8 mouse cellular contexts compared by ENCODE assay signal in the genomic region with DNA sequence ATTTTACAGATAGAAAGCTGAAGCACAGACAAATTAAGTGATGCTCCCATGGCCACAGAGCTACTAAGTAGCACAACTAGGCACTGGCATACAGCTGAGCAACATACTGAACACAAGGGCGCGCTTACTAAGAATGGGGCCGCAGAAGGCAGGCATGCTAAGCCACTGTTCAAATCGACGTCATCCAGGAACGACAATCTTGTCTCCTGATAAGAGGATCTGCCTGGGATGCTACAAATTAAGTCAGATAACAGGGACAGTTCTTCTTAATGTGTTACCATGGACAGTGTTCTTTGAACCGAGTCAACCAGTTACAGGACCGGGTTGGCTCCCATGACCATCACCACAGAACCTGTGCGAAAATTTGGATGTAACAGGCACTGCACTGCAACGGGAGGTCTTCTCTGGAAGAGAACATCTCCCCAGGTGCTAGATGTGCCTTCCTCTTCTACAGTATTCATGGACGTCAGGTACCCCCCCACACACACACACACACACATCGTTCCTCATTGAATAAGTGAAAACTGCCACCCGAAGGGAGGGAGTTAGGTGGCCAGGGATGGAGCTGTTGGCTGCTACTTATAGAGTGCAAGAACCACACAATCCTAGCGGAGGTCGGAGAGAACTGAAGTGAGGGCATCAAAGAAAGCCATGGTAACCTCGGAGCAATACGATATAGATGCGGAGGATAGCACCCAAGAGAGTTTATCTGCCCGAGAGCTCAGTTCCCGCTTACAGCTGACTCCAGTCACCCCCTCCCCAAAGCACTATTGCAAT. TPM values are rescaled to one million over a fixed set of nuclear protein-coding genes. Genes with fewer than 3 reads are reported as not detected.
A peak's percentile ranks its signal among the peaks of the same experiment; 100 is the strongest.
DNase-seq lines count a peak whose midpoint lies in the region; ATAC-seq and TF ChIP-seq lines count a peak whose summit lies in the region.

No protein-coding gene starts in this region.

- H3K4me1 ChIP-seq in spleen, adult 2 months (ENCODE audit: control insufficient read depth, insufficient read depth, insufficient read length), result peaks cover 6% of the 10 kb centered on the region; the same call in 1 of the 2 replicates
- H3K4me1 ChIP-seq in liver, embryonic 16.5 days (ENCODE audit: control insufficient read depth, low read depth, low read length), result no peaks in the 10 kb centered on the region
- H3K4me1 ChIP-seq in stomach, postnatal 0 days (replicated peaks; ENCODE audit: control insufficient read depth, insufficient read depth), result peaks cover 4% of the 10 kb centered on the region

- peak overlapping the region; percentile 62 for H3K4me2 ChIP-seq in liver, embryonic 16.5 days (ENCODE audit: low read depth, low read length)
- peak overlapping the region; percentile 73 for H3K4me2 ChIP-seq in stomach, postnatal 0 days (replicated peaks; ENCODE audit: low read depth)

- H3K9me3 ChIP-seq in liver, embryonic 16.5 days (replicated peaks; ENCODE audit: control insufficient read depth, low read length), result no peaks in the 10 kb centered on the region
- H3K9me3 ChIP-seq in stomach, postnatal 0 days (ENCODE audit: control insufficient read depth, low read length), result no peaks in the 10 kb centered on the region

- no peaks in the 10 kb centered on the region for H3K36me3 ChIP-seq in spleen, adult 2 months (ENCODE audit: control insufficient read depth, insufficient read depth, low read length)
- H3K36me3 ChIP-seq in liver, embryonic 16.5 days (ENCODE audit: control insufficient read depth, insufficient read depth), result no peaks in the 10 kb centered on the region
- H3K36me3 ChIP-seq in stomach, postnatal 0 days (ENCODE audit: control insufficient read depth, insufficient read depth, low read length), result no peaks in the 10 kb centered on the region

- TF ChIP-seq CTCF in spleen, adult 2 months (IDR thresholded peaks at IDR 0.05; ENCODE audit: extremely low read depth, insufficient read depth, insufficient read length, insufficient replicate concordance), result no peak
- 0 out of 2 replicates have a peak, but pooled peaks have one; percentile 3 for TF ChIP-seq CTCF in stomach, postnatal 0 days (IDR thresholded peaks at IDR 0.05; ENCODE audit: low read depth)

- no peak for TF ChIP-seq EP300 in stomach, postnatal 0 days (optimal IDR thresholded peaks at IDR 0.05)

- H3K4me3 ChIP-seq in spleen, adult 2 months (ENCODE audit: extremely low read depth, insufficient read depth, insufficient read length), result peak overlapping the region; percentile 38; the same call in 1 of the 2 replicates
- peak overlapping the region; percentile 54 for H3K4me3 ChIP-seq in liver, embryonic 16.5 days (ENCODE audit: low read depth, low read length)
- H3K4me3 ChIP-seq in stomach, postnatal 0 days (ENCODE audit: low read depth, low read length), result peak overlapping the region; percentile 58

- no peak for TF ChIP-seq POLR2A in spleen, adult 2 months (IDR thresholded peaks at IDR 0.05; ENCODE audit: low read depth, low read length)

- no peak overlapping the region for H3K9ac ChIP-seq in liver, embryonic 16.5 days (ENCODE audit: low read depth, low read length)
- H3K9ac ChIP-seq in stomach, postnatal 0 days (ENCODE audit: low read length), result peak overlapping the region; percentile 62

- H3K27ac ChIP-seq in spleen, adult 2 months (ENCODE audit: insufficient read depth, low read length), result no peak overlapping the region
- H3K27ac ChIP-seq in liver, embryonic 16.5 days (ENCODE audit: low read length), result no peak overlapping the region
- H3K27ac ChIP-seq in stomach, postnatal 0 days (replicated peaks), result 0 out of 2 replicates have a peak overlapping the region, but pooled peaks have one; percentile 8

- 32% methylated on average over 20 of the region's 20 CpGs for WGBS in spleen, adult 2 months
- 10% methylated on average over 20 of the region's 20 CpGs for WGBS in liver, embryonic 16.5 days (ENCODE audit: insufficient replicate concordance)
- 21% methylated on average over 20 of the region's 20 CpGs for WGBS in stomach, postnatal 0 days

- DNase-seq in adrenal gland, adult (ENCODE audit: inconsistent age in 2 of 2, low spot score in 1 of 2), result peak; percentile 18 to 67
- no peak for DNase-seq in adrenal gland, postnatal 25 days
- DNase-seq in spleen, adult 2 months (ENCODE audit: low read depth in 1 of 2, low spot score in 2 of 2), result no peak
- DNase-seq in spleen, adult 18-20 months, result no peak
- DNase-seq in stomach, postnatal 0 days (ENCODE audit: low spot score), result no peak
- DNase-seq in adrenal gland, postnatal 36 days, result no peak
- no peak for DNase-seq in layer of hippocampus, postnatal 36 days

- ATAC-seq in liver, embryonic 16.5 days (ENCODE audit: low read depth), result no peak
- no peak for ATAC-seq in stomach, postnatal 0 days (ENCODE audit: low FRiP score, low TSS enrichment)

- peaks cover 6% of the 10 kb centered on the region; the same call in 1 of the 2 replicates for H3K27me3 ChIP-seq in spleen, adult 2 months (ENCODE audit: control insufficient read depth, insufficient read depth, low read length)
- H3K27me3 ChIP-seq in liver, embryonic 16.5 days (ENCODE audit: control insufficient read depth, insufficient read depth, low read depth, low read length), result peaks cover 54% of the 10 kb centered on the region
- no peaks in the 10 kb centered on the region for H3K27me3 ChIP-seq in stomach, postnatal 0 days (ENCODE audit: control insufficient read depth, insufficient read depth, low read length)

RNA-seq across cellular contexts. Expression of a gene that starts 0.8 kb away (rescaled TPM):
- total RNA-seq in adrenal gland, postnatal 25 days (2021), result 36.1 and 37.7 TPM in 2 replicates
- polyA plus RNA-seq in spleen, adult 2 months (2012; rRNA removed), result 3.8 and 4.4 TPM in 2 replicates
- polyA plus RNA-seq in liver, embryonic 16.5 days (2015; fragmentation: Nextera tagmentation; extraction: Ambion mirVana), result 2.5 and 2.6 TPM in 2 replicates
- 42.2 and 44.5 TPM in 2 replicates for polyA plus RNA-seq in stomach, postnatal 0 days (2015; fragmentation: Nextera tagmentation; extraction: Ambion mirVana)
- 10 to 100 TPM; 42.0 to 53.6 TPM for total RNA-seq in adrenal gland, postnatal 36 days (2021)
- 10 to 100 TPM; 39.4 to 42.3 TPM for total RNA-seq in layer of hippocampus, postnatal 36 days (2021)

RNA-seq across cellular contexts. Expression of a gene that starts 18.5 kb away (rescaled TPM):
- total RNA-seq in adrenal gland, postnatal 25 days (2021), result 3.0 TPM in 1 of 2 replicates, not detected in the other
- polyA plus RNA-seq in spleen, adult 2 months (2012; rRNA removed), result not detected in 2 replicates
- 2.2 and 2.4 TPM in 2 replicates for polyA plus RNA-seq in liver, embryonic 16.5 days (2015; fragmentation: Nextera tagmentation; extraction: Ambion mirVana)
- 0.19 and 0.25 TPM in 2 replicates for polyA plus RNA-seq in stomach, postnatal 0 days (2015; fragmentation: Nextera tagmentation; extraction: Ambion mirVana)
- under 1 TPM in 1 of 2 experiments, not detected in 1; 0.13 TPM for total RNA-seq in adrenal gland, postnatal 36 days (2021)
- total RNA-seq in layer of hippocampus, postnatal 36 days (2021), result under 1 TPM; 0.20 to 0.25 TPM

RNA-seq across cellular contexts. Expression of a gene that starts 27.1 kb away (rescaled TPM):
- total RNA-seq in adrenal gland, postnatal 25 days (2021), result 32.9 and 43.7 TPM in 2 replicates
- 17.5 and 20.3 TPM in 2 replicates for polyA plus RNA-seq in spleen, adult 2 months (2012; rRNA removed)
- polyA plus RNA-seq in liver, embryonic 16.5 days (2015; fragmentation: Nextera tagmentation; extraction: Ambion mirVana), result 11.8 and 14.9 TPM in 2 replicates
- 19.6 and 20.5 TPM in 2 replicates for polyA plus RNA-seq in stomach, postnatal 0 days (2015; fragmentation: Nextera tagmentation; extraction: Ambion mirVana)
- total RNA-seq in adrenal gland, postnatal 36 days (2021), result 10 to 100 TPM; 51.4 to 65.3 TPM
- total RNA-seq in layer of hippocampus, postnatal 36 days (2021), result 10 to 100 TPM; 72.4 to 80.2 TPM

RNA-seq across cellular contexts. Expression of a gene that starts 29.6 kb away (rescaled TPM):
- total RNA-seq in adrenal gland, postnatal 25 days (2021), result 2.1 and 105 TPM in 2 replicates
- polyA plus RNA-seq in spleen, adult 2 months (2012; rRNA removed), result 1.2 and 1.8 TPM in 2 replicates
- 8,709 and 8,864 TPM in 2 replicates for polyA plus RNA-seq in liver, embryonic 16.5 days (2015; fragmentation: Nextera tagmentation; extraction: Ambion mirVana)
- 26.3 and 49.4 TPM in 2 replicates for polyA plus RNA-seq in stomach, postnatal 0 days (2015; fragmentation: Nextera tagmentation; extraction: Ambion mirVana)
- total RNA-seq in adrenal gland, postnatal 36 days (2021), result 1 to 10 TPM; 2.2 to 6.4 TPM
- 1 to 10 TPM in 1 of 2 experiments, not detected in 1; 1.2 TPM for total RNA-seq in layer of hippocampus, postnatal 36 days (2021)

RNA-seq across cellular contexts. Expression of a gene that starts 38.9 kb away (rescaled TPM):
- 11.1 and 13.7 TPM in 2 replicates for total RNA-seq in adrenal gland, postnatal 25 days (2021)
- 237 and 307 TPM in 2 replicates for polyA plus RNA-seq in spleen, adult 2 months (2012; rRNA removed)
- 111 and 128 TPM in 2 replicates for polyA plus RNA-seq in liver, embryonic 16.5 days (2015; fragmentation: Nextera tagmentation; extraction: Ambion mirVana)
- 51.3 and 59.4 TPM in 2 replicates for polyA plus RNA-seq in stomach, postnatal 0 days (2015; fragmentation: Nextera tagmentation; extraction: Ambion mirVana)
- total RNA-seq in adrenal gland, postnatal 36 days (2021), result 10 to 100 TPM; 15.2 to 20.4 TPM
- 10 to 100 TPM; 13.5 to 15.2 TPM for total RNA-seq in layer of hippocampus, postnatal 36 days (2021)

Comparison
In these comparisons a context has a peak if more than half of its experiments do, and no peak if none do; other contexts are left out.
1. DNase-seq: peak in adrenal gland, adult (2 of 2); none in adrenal gland, postnatal 25 days (single experiment), spleen, adult 2 months (0 of 2), spleen, adult 18-20 months (0 of 2), stomach, postnatal 0 days (single experiment), adrenal gland, postnatal 36 days (0 of 2) and layer of hippocampus, postnatal 36 days (0 of 2).
2. Peak in every context shown above with its lines, with median percentiles within 50 percentile points of each other: H3K4me3 ChIP-seq.